In the genomic region with DNA sequence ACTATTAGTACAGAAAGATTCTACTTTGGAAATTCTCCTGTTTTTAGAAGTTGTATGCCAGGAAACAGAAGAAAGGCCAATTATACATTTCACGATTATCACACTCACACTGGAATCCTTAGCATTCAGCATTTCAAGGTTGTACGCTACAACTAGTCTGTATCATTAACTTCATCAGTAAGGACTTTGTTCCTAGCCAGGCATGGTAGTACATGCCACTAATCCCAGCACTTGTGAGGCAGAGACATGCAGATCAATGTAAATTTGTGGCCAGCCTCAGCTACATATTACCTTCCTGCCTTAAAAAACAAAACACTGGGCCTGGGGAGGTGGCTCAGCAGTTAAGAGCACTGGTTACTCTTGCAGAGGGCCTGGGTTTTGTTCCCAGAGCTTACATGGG, we compare ENCODE assay signal across 18 mouse cellular contexts. TPM values are rescaled to one million over a fixed set of nuclear protein-coding genes. Genes with fewer than 3 reads are reported as not detected.
DNase-seq lines count a peak whose midpoint lies in the region; ATAC-seq and TF ChIP-seq lines count a peak whose summit lies in the region.
"Had no signal": no experiment of that assay in that cellular context is flagged by ENCODE, and none has a peak within 500 bp of the region (broad histone marks: within the 10 kb centered on the region; RNA-seq: fewer than 3 reads in every experiment).

No protein-coding gene starts in this region.

- WGBS in midbrain, embryonic 13.5 days, result 95% methylated on average over 2 of the region's 2 CpGs
- WGBS in midbrain, embryonic 10.5 days, result 93% methylated on average over 2 of the region's 2 CpGs
- WGBS in intestine, postnatal 0 days, result 44% methylated on average over 2 of the region's 2 CpGs
- 28% methylated on average over 2 of the region's 2 CpGs for WGBS in small intestine, adult 2 months

- peaks cover 22% of the 10 kb centered on the region for H3K4me1 ChIP-seq in midbrain, embryonic 13.5 days (replicated peaks)
- peaks cover 35% of the 10 kb centered on the region for H3K4me1 ChIP-seq in midbrain, embryonic 10.5 days
- H3K4me1 ChIP-seq in intestine, postnatal 0 days (replicated peaks; ENCODE audit: control insufficient read depth, insufficient read depth, low read length), result peaks cover 11% of the 10 kb centered on the region; the same call in 1 of the 2 replicates
- H3K4me1 ChIP-seq in small intestine, adult 2 months (ENCODE audit: control insufficient read depth, insufficient read depth, insufficient read length, low read length), result peaks cover 32% of the 10 kb centered on the region

- H3K9ac ChIP-seq in midbrain, embryonic 13.5 days (replicated peaks), result 0 out of 2 replicates have a peak overlapping the region, but pooled peaks have one; percentile 36
- no peak overlapping the region for H3K9ac ChIP-seq in intestine, postnatal 0 days (ENCODE audit: low read depth, low read length)
- H3K9ac ChIP-seq: embryonic facial prominence, embryonic 15.5 days; midbrain, embryonic 12.5 days had no signal

- ATAC-seq in midbrain, embryonic 13.5 days, result no peak
- ATAC-seq in intestine, postnatal 0 days, result peak; percentile 47
- no peak for ATAC-seq in erythroid progenitor cell, adult 5-6 weeks (replicated peaks; ENCODE audit: low FRiP score, poor library complexity, severe bottlenecking)

- TF ChIP-seq POLR2A in small intestine, adult 2 months (IDR thresholded peaks at IDR 0.05; ENCODE audit: low read depth, low read length), result no peak

- H3K9me3 ChIP-seq in midbrain, embryonic 13.5 days, result no peaks in the 10 kb centered on the region
- peaks cover under 1% of the 10 kb centered on the region; the same call in 1 of the 2 replicates for H3K9me3 ChIP-seq in midbrain, embryonic 10.5 days (replicated peaks)
- H3K9me3 ChIP-seq in intestine, postnatal 0 days (ENCODE audit: control insufficient read depth), result no peaks in the 10 kb centered on the region
- H3K9me3 ChIP-seq: embryonic facial prominence, embryonic 15.5 days; midbrain, embryonic 12.5 days had no signal

- no peak overlapping the region for H3K4me3 ChIP-seq in gastrocnemius, adult 2 months
- no peak overlapping the region for H3K4me3 ChIP-seq in midbrain, embryonic 13.5 days (replicated peaks)
- no peak overlapping the region for H3K4me3 ChIP-seq in midbrain, embryonic 10.5 days
- no peak overlapping the region for H3K4me3 ChIP-seq in intestine, postnatal 0 days (ENCODE audit: low read depth, low read length)
- H3K4me3 ChIP-seq in small intestine, adult 2 months (ENCODE audit: low read depth, low read length), result peak overlapping the region; percentile 37; the same call in 1 of the 2 replicates
- H3K4me3 ChIP-seq: embryonic facial prominence, embryonic 15.5 days; midbrain, embryonic 12.5 days had no signal

- intact Hi-C loops in gastrocnemius, adult 2 months (cut with DNase I), result no loop called here

- H3K4me2 ChIP-seq in midbrain, embryonic 13.5 days (replicated peaks), result no peak overlapping the region
- peak overlapping the region; percentile 51 for H3K4me2 ChIP-seq in intestine, postnatal 0 days (replicated peaks; ENCODE audit: low read depth)
- H3K4me2 ChIP-seq: embryonic facial prominence, embryonic 15.5 days; midbrain, embryonic 12.5 days had no signal

- H3K36me3 ChIP-seq in midbrain, embryonic 13.5 days, result 0 out of 2 replicates have a peak, but pooled peaks cover 4% of the 10 kb centered on the region
- peaks cover 22% of the 10 kb centered on the region for H3K36me3 ChIP-seq in midbrain, embryonic 10.5 days
- H3K36me3 ChIP-seq in intestine, postnatal 0 days (ENCODE audit: control insufficient read depth, insufficient read depth), result no peaks in the 10 kb centered on the region
- no peaks in the 10 kb centered on the region for H3K36me3 ChIP-seq in small intestine, adult 2 months (ENCODE audit: control insufficient read depth, insufficient read depth, low read length)
- H3K36me3 ChIP-seq: embryonic facial prominence, embryonic 15.5 days; midbrain, embryonic 12.5 days had no signal

- H3K27ac ChIP-seq in gastrocnemius, adult 2 months, result 0 out of 2 replicates have a peak overlapping the region, but pooled peaks have one; percentile 16
- H3K27ac ChIP-seq in midbrain, embryonic 13.5 days, result no peak overlapping the region
- H3K27ac ChIP-seq in midbrain, embryonic 10.5 days (replicated peaks), result no peak overlapping the region
- peak overlapping the region; percentile 82 for H3K27ac ChIP-seq in intestine, postnatal 0 days (ENCODE audit: low read depth, low read length)
- peak overlapping the region; percentile 96 for H3K27ac ChIP-seq in small intestine, adult 2 months (ENCODE audit: insufficient read depth, low read depth, low read length)
- H3K27ac ChIP-seq: midbrain, embryonic 12.5 days had no signal

- DNase-seq in gastrocnemius, adult 2 months, result no peak
- no peak for DNase-seq in gastrocnemius, adult 8-10 months (ENCODE audit: low spot score in 2 of 2)
- DNase-seq in midbrain, embryonic 10.5 days (ENCODE audit: low spot score), result no peak
- DNase-seq in cerebellum, adult 9-10 months, result no peak
- DNase-seq: adrenal gland, adult 8-10 months; cerebellum, adult 9-11 months; gastrocnemius, postnatal 36 days; heart, postnatal 14 days; kidney, postnatal 14 days; left cerebral cortex, postnatal 4 days; right cerebral cortex, postnatal 4 days; thymus, postnatal 4 days had no signal

- TF ChIP-seq CTCF in gastrocnemius, adult 2 months (IDR thresholded peaks at IDR 0.05), result no peak
- no peak for TF ChIP-seq CTCF in intestine, postnatal 0 days (IDR thresholded peaks at IDR 0.05; ENCODE audit: low read depth)
- no peak for TF ChIP-seq CTCF in small intestine, adult 2 months (IDR thresholded peaks at IDR 0.05; ENCODE audit: extremely low read depth, insufficient read length, insufficient replicate concordance, low read depth, low read length)

- no peaks in the 10 kb centered on the region for H3K27me3 ChIP-seq in midbrain, embryonic 13.5 days
- H3K27me3 ChIP-seq in midbrain, embryonic 10.5 days (ENCODE audit: low read depth, poor library complexity, severe bottlenecking), result no peaks in the 10 kb centered on the region
- H3K27me3 ChIP-seq in intestine, postnatal 0 days (replicated peaks; ENCODE audit: control insufficient read depth, insufficient read depth, low read length), result no peaks in the 10 kb centered on the region
- H3K27me3 ChIP-seq in small intestine, adult 2 months (ENCODE audit: control insufficient read depth, insufficient read depth, low read length), result no peaks in the 10 kb centered on the region
- H3K27me3 ChIP-seq: embryonic facial prominence, embryonic 15.5 days; midbrain, embryonic 12.5 days had no signal

RNA-seq across cellular contexts. Expression of a gene that starts 10.9 kb away (rescaled TPM):
- 10 to 100 TPM; 10.8 to 10.9 TPM for total RNA-seq in gastrocnemius, adult 2 months (2021)
- 10 to 100 TPM in 3 of 4 experiments, 1 to 10 TPM in 1; 9.3 to 11.2 (median 10.7) TPM for total RNA-seq in gastrocnemius, adult 8-10 months (2022)
- 22.9 and 26.3 TPM in 2 replicates for polyA plus RNA-seq in midbrain, embryonic 13.5 days (2015; fragmentation: Nextera tagmentation; extraction: Ambion mirVana)
- 24.2 and 25.3 TPM in 2 replicates for polyA plus RNA-seq in midbrain, embryonic 10.5 days (2016; fragmentation: Nextera tagmentation; extraction: Ambion mirVana)
- 11.6 and 14.3 TPM in 2 replicates for polyA plus RNA-seq in intestine, postnatal 0 days (2015; fragmentation: Nextera tagmentation; extraction: Ambion mirVana)
- 6.6 and 13.1 TPM in 2 replicates for polyA plus RNA-seq in small intestine, adult 2 months (2012; rRNA removed)
- 37.5 and 43.6 TPM in 2 replicates for total RNA-seq in erythroid progenitor cell, adult 5-6 weeks (2015; ENCODE audit: low replicate concordance)
- 37.2 and 39.9 TPM in 2 replicates for total RNA-seq in erythroid progenitor cell, adult 5-6 weeks (2017; ENCODE audit: low replicate concordance)

RNA-seq across cellular contexts. Expression of a gene that starts 19.0 kb away (rescaled TPM):
- 100 to 1,000 TPM; 146 to 163 TPM for total RNA-seq in gastrocnemius, adult 2 months (2021)
- total RNA-seq in gastrocnemius, adult 8-10 months (2022), result 100 to 1,000 TPM; 137 to 140 (median 139) TPM
- 26.0 and 30.7 TPM in 2 replicates for polyA plus RNA-seq in midbrain, embryonic 13.5 days (2015; fragmentation: Nextera tagmentation; extraction: Ambion mirVana)
- polyA plus RNA-seq in midbrain, embryonic 10.5 days (2016; fragmentation: Nextera tagmentation; extraction: Ambion mirVana), result 35.2 and 36.3 TPM in 2 replicates
- 35.0 TPM in 2 replicates for polyA plus RNA-seq in intestine, postnatal 0 days (2015; fragmentation: Nextera tagmentation; extraction: Ambion mirVana)
- 27.0 and 52.5 TPM in 2 replicates for polyA plus RNA-seq in small intestine, adult 2 months (2012; rRNA removed)
- total RNA-seq in erythroid progenitor cell, adult 5-6 weeks (2015; ENCODE audit: low replicate concordance), result 13.7 and 19.3 TPM in 2 replicates
- total RNA-seq in erythroid progenitor cell, adult 5-6 weeks (2017; ENCODE audit: low replicate concordance), result 14.8 and 20.2 TPM in 2 replicates

RNA-seq across cellular contexts. Expression of a gene that starts 55.1 kb away (rescaled TPM):
- total RNA-seq in gastrocnemius, adult 2 months (2021), result not detected
- total RNA-seq in gastrocnemius, adult 8-10 months (2022), result 1 to 10 TPM in 1 of 4 experiments, not detected in 3; 1.4 TPM
- 6.4 and 8.9 TPM in 2 replicates for polyA plus RNA-seq in midbrain, embryonic 13.5 days (2015; fragmentation: Nextera tagmentation; extraction: Ambion mirVana)
- 7.4 and 7.5 TPM in 2 replicates for polyA plus RNA-seq in midbrain, embryonic 10.5 days (2016; fragmentation: Nextera tagmentation; extraction: Ambion mirVana)
- 0.97 and 0.98 TPM in 2 replicates for polyA plus RNA-seq in intestine, postnatal 0 days (2015; fragmentation: Nextera tagmentation; extraction: Ambion mirVana)
- 0.51 and 0.81 TPM in 2 replicates for polyA plus RNA-seq in small intestine, adult 2 months (2012; rRNA removed)
- total RNA-seq in erythroid progenitor cell, adult 5-6 weeks (2015; ENCODE audit: low replicate concordance), result not detected in 2 replicates
- total RNA-seq in erythroid progenitor cell, adult 5-6 weeks (2017; ENCODE audit: low replicate concordance), result not detected in 2 replicates
- total RNA-seq: gastrocnemius, postnatal 36 days had no signal

Comparison
In these comparisons a context has a peak if more than half of its experiments do, and no peak if none do; other contexts are left out.
1. H3K27ac ChIP-seq: peak in gastrocnemius, adult 2 months (single experiment), intestine, postnatal 0 days (single experiment) and small intestine, adult 2 months (single experiment); none in midbrain, embryonic 13.5 days (single experiment) and midbrain, embryonic 10.5 days (single experiment).